8 mouse cellular contexts compared by ENCODE assay signal in genomic region chr3:118429825-118430630, GRCm38 (mm10).
DNase-seq lines count a peak whose midpoint lies in the region; ATAC-seq and TF ChIP-seq lines count a peak whose summit lies in the region.

No protein-coding gene starts in this region.

- peak overlapping the region; percentile 41; the same call in 1 of the 2 replicates for H3K4me3 ChIP-seq in E14TG2a.4 (replicated peaks; ENCODE audit: low read length)
- peak overlapping the region; percentile 29 for H3K4me3 ChIP-seq in embryonic facial prominence, embryonic 11.5 days (ENCODE audit: low read depth, low read length)
- H3K4me3 ChIP-seq in intestine, embryonic 16.5 days (ENCODE audit: low read length) = peak overlapping the region; percentile 7
- peak overlapping the region; percentile 59 for H3K4me3 ChIP-seq in midbrain, embryonic 13.5 days (replicated peaks)

- H3K36me3 ChIP-seq in E14TG2a.4 (ENCODE audit: insufficient read depth, low read length) = no peaks in the 10 kb centered on the region
- H3K36me3 ChIP-seq in embryonic facial prominence, embryonic 11.5 days (replicated peaks; ENCODE audit: control insufficient read depth, insufficient read depth, low read depth, low read length) = no peaks in the 10 kb centered on the region
- no peaks in the 10 kb centered on the region for H3K36me3 ChIP-seq in intestine, embryonic 16.5 days (ENCODE audit: control insufficient read depth, insufficient read depth, low read length)
- H3K36me3 ChIP-seq in midbrain, embryonic 13.5 days = no peaks in the 10 kb centered on the region

- no peak for DNase-seq in cerebellum, adult 8-10 months
- peak; percentile 42 for DNase-seq in embryonic facial prominence, embryonic 11.5 days (ENCODE audit: low spot score)
- no peak for DNase-seq in yolk sac, embryonic 10.5 days (ENCODE audit: low spot score)
- DNase-seq in thymus, postnatal 25 days = no peak

- H3K4me1 ChIP-seq in E14TG2a.4 (replicated peaks; ENCODE audit: low read depth, low read length) = peaks cover 27% of the 10 kb centered on the region
- H3K4me1 ChIP-seq in embryonic facial prominence, embryonic 11.5 days (ENCODE audit: control insufficient read depth, insufficient read depth, low read length) = no peaks in the 10 kb centered on the region; the same call in 1 of the 2 replicates
- H3K4me1 ChIP-seq in intestine, embryonic 16.5 days (ENCODE audit: control insufficient read depth, insufficient read depth, low read length) = peaks cover 8% of the 10 kb centered on the region; the same call in 1 of the 2 replicates
- peaks cover 24% of the 10 kb centered on the region for H3K4me1 ChIP-seq in midbrain, embryonic 13.5 days (replicated peaks)

- ATAC-seq in cerebellum, adult (ENCODE audit: insufficient number of reproducible peaks, low FRiP score, low TSS enrichment) = peak; percentile 64
- ATAC-seq in embryonic facial prominence, embryonic 11.5 days (replicated peaks; ENCODE audit: insufficient number of reproducible peaks, low FRiP score, low TSS enrichment, low read depth) = peak; percentile 32; the same call in 1 of the 2 replicates
- peak; percentile 39; the same call in 1 of the 2 replicates for ATAC-seq in intestine, embryonic 16.5 days
- ATAC-seq in midbrain, embryonic 13.5 days = peak; percentile 77

- no peak overlapping the region for H3K27ac ChIP-seq in embryonic facial prominence, embryonic 11.5 days (replicated peaks; ENCODE audit: low read depth, low read length)
- H3K27ac ChIP-seq in intestine, embryonic 16.5 days (ENCODE audit: low read length) = no peak overlapping the region
- peak overlapping the region; percentile 94 for H3K27ac ChIP-seq in midbrain, embryonic 13.5 days

- peaks cover 51% of the 10 kb centered on the region for H3K27me3 ChIP-seq in E14TG2a.4 (ENCODE audit: insufficient read depth, low read length)
- peaks cover 6% of the 10 kb centered on the region; the same call in 1 of the 2 replicates for H3K27me3 ChIP-seq in embryonic facial prominence, embryonic 11.5 days (ENCODE audit: control insufficient read depth, insufficient read depth, low read length)
- H3K27me3 ChIP-seq in intestine, embryonic 16.5 days (replicated peaks; ENCODE audit: control insufficient read depth, insufficient read depth, low read length) = peaks cover 33% of the 10 kb centered on the region
- peaks cover 32% of the 10 kb centered on the region for H3K27me3 ChIP-seq in midbrain, embryonic 13.5 days

- H3K4me2 ChIP-seq in embryonic facial prominence, embryonic 11.5 days (ENCODE audit: low read depth, low read length) = peak overlapping the region; percentile 38
- H3K4me2 ChIP-seq in intestine, embryonic 16.5 days (ENCODE audit: low read depth, low read length) = peak overlapping the region; percentile 13
- H3K4me2 ChIP-seq in midbrain, embryonic 13.5 days (replicated peaks) = peak overlapping the region; percentile 96

- no peaks in the 10 kb centered on the region for H3K9me3 ChIP-seq in E14TG2a.4 (ENCODE audit: low read length)
- H3K9me3 ChIP-seq in embryonic facial prominence, embryonic 11.5 days (replicated peaks; ENCODE audit: control insufficient read depth, low read length) = no peaks in the 10 kb centered on the region
- no peaks in the 10 kb centered on the region for H3K9me3 ChIP-seq in intestine, embryonic 16.5 days (ENCODE audit: control insufficient read depth, low read length)
- no peaks in the 10 kb centered on the region for H3K9me3 ChIP-seq in midbrain, embryonic 13.5 days

- no peak overlapping the region; the same call in 1 of the 2 replicates for H3K9ac ChIP-seq in embryonic facial prominence, embryonic 11.5 days (replicated peaks; ENCODE audit: low read length)
- H3K9ac ChIP-seq in intestine, embryonic 16.5 days (ENCODE audit: low read depth, low read length) = no peak overlapping the region
- peak overlapping the region; percentile 80 for H3K9ac ChIP-seq in midbrain, embryonic 13.5 days (replicated peaks)

- no peak for TF ChIP-seq CTCF in E14TG2a.4 (conservative IDR thresholded peaks at IDR 0.05; ENCODE audit: low read length)

- 6% methylated on average over 29 of the region's 29 CpGs for WGBS in embryonic facial prominence, embryonic 11.5 days
- WGBS in intestine, embryonic 16.5 days = 9% methylated on average over 29 of the region's 29 CpGs
- WGBS in midbrain, embryonic 13.5 days = 5% methylated on average over 29 of the region's 29 CpGs

Comparison
In these comparisons a context has a peak if more than half of its experiments do, and no peak if none do; other contexts are left out.
1. H3K4me3 ChIP-seq: peak in every context shown above with its lines; median percentile 59 in midbrain, embryonic 13.5 days; 41 in E14TG2a.4; 29 in embryonic facial prominence, embryonic 11.5 days; 7 in intestine, embryonic 16.5 days.
2. H3K4me2 ChIP-seq: peak in every context shown above with its lines; median percentile 96 in midbrain, embryonic 13.5 days; 38 in embryonic facial prominence, embryonic 11.5 days; 13 in intestine, embryonic 16.5 days.